Mouse (Mus musculus): Measurements from ENCODE around the gene Pappa2.

GRCm38 (mm10) chr1:158949041-158949440, 31.2 kb downstream of the Pappa2 start:
- TF ChIP-seq CTCF (IDR thresholded peaks at IDR 0.05; ENCODE audit: low read depth, low read length) (no peak), POLR2A (IDR thresholded peaks at IDR 0.05; ENCODE audit: insufficient read depth, low read length) (no peak)
